Mouse (Mus musculus) embryonic facial prominence, embryonic 11.5 days (tissue): Measurements from ENCODE around the gene Cnksr3. TPM values are rescaled to one million over a fixed set of nuclear protein-coding genes. Genes with fewer than 3 reads are reported as not detected.

ENCODE experiments used
- ATAC-seq: fragments of 200-750 bp; cut with Nextera tagmentation; replicated peaks from 2 replicates; pipeline ENCODE4 v1.8.0; 2017; ENCODE audit warnings: low read depth; ENCODE audit not compliant: insufficient number of reproducible peaks, low FRiP score, low TSS enrichment
- DNase-seq: peaks from one replicate; pipeline ENCODE4 v3.0.0-alpha.2; 2015; ENCODE audit warnings: low spot score
- H3K27ac ChIP-seq: fragments of 300-500 bp; sonication (generic); replicated peaks from 2 replicates; pipeline ENCODE4 v1.5.1; 2014; ENCODE audit warnings: mild to moderate bottlenecking, low read depth, low read length, control low read depth
- H3K27me3 ChIP-seq: fragments of 300-500 bp; sonication (generic); 2 replicates; pipeline ENCODE4 v1.6.1; 2014; ENCODE audit warnings: mild to moderate bottlenecking, low read length, moderate library complexity, mixed read lengths; ENCODE audit not compliant: control insufficient read depth, insufficient read depth
- H3K36me3 ChIP-seq: fragments of 300-500 bp; sonication (generic); replicated peaks from 2 replicates; pipeline ENCODE4 v1.6.1; 2014; ENCODE audit warnings: low read depth, mild to moderate bottlenecking, low read length, moderate library complexity, mixed read lengths; ENCODE audit not compliant: control insufficient read depth, insufficient read depth
- H3K4me1 ChIP-seq: fragments of 300-500 bp; sonication (generic); 2 replicates; pipeline ENCODE4 v1.6.1; 2014; ENCODE audit warnings: low read length, mixed read lengths; ENCODE audit not compliant: control insufficient read depth, insufficient read depth
- H3K4me2 ChIP-seq: fragments of 300-500 bp; sonication (generic); 2 replicates; pipeline ENCODE4 v1.6.1; 2014; ENCODE audit warnings: low read depth, mild to moderate bottlenecking, control low read depth, low read length, moderate library complexity
- H3K4me3 ChIP-seq: fragments of 300-500 bp; sonication (generic); 2 replicates; pipeline ENCODE4 v1.5.1; 2014; ENCODE audit warnings: low read depth, low read length, control low read depth
- H3K9ac ChIP-seq: fragments of 300-500 bp; sonication (generic); replicated peaks from 2 replicates; pipeline ENCODE4 v1.6.1; 2014; ENCODE audit warnings: mild to moderate bottlenecking, control low read depth, low read length
- H3K9me3 ChIP-seq: fragments of 300-500 bp; sonication (generic); replicated peaks from 2 replicates; pipeline ENCODE4 v1.6.1; 2016; ENCODE audit warnings: mild to moderate bottlenecking, low read length, inconsistent platforms, mixed read lengths; ENCODE audit not compliant: control insufficient read depth
- WGBS: fragments of 180-500 bp; shearing (Covaris S2); extraction: QIAGEN DNeasy Blood & Tissue Kit; methylation state at CpG from one replicate; pipeline ENCODE4 v1.1.7; 2014; 5-methylcytosine and 5-hydroxymethylcytosine counted together
- polyA plus RNA-seq: library from polyadenylated mRNA; unstranded; fragments of >200 nt; fragmentation: Nextera tagmentation; extraction: Ambion mirVana; gene quantifications from 2 replicates; pipeline ENCODE4 v1.2.1, GENCODE M21; 2014

Gene Cnksr3
- polyA plus RNA-seq, 1 experiment from 2014 or later = 10.1 TPM

- no peak for ATAC-seq
- Histone ChIP-seq H3K9me3 (no peaks in the 10 kb centered on the region), H3K9ac (no peak overlapping the region), H3K27ac (no peak overlapping the region), H3K27me3 (no peaks in the 10 kb centered on the region), H3K4me1 (no peaks in the 10 kb centered on the region), H3K4me2 (no peak overlapping the region), H3K4me3 (no peak overlapping the region), H3K36me3 (no peaks in the 10 kb centered on the region)
- 85% methylated on average over 2 of the region's 2 CpGs for WGBS
- no peak for DNase-seq
These were observed 142.9 kb downstream of the Cnksr3 start for GRCm38 (mm10) chr10:7069090-7069489.

Other genes starting within 250 kb of the Cnksr3 start
- gene Ipcef1, start 159.8 kb downstream of the Cnksr3 start, polyA plus RNA-seq = 0.27 and 0.39 TPM in 2 replicates